Mouse (Mus musculus) G1E (cell line): ENCODE results near the gene Krt2. TPM values are rescaled to one million over a fixed set of nuclear protein-coding genes. Genes with fewer than 3 reads are reported as not detected.

Experiments used
- ATAC-seq: 2 replicates; pipeline ENCODE4 v1.8.0; 2016; ENCODE audit warnings: mild to moderate bottlenecking; ENCODE audit not compliant: insufficient number of reproducible peaks, poor library complexity, low FRiP score, severe bottlenecking; ENCODE audit errors: extremely low read depth
- DNase-seq: peaks from one replicate; pipeline ENCODE4 v3.0.0; 2012; ENCODE audit warnings: low spot score
- H3K27me3 ChIP-seq: 2 replicates; pipeline ENCODE4 v1.6.1; 2012; ENCODE audit warnings: mild to moderate bottlenecking, low read length, inconsistent platforms; ENCODE audit not compliant: insufficient read depth
- H3K36me3 ChIP-seq: replicated peaks from 2 replicates; pipeline ENCODE3; 2012; ENCODE audit warnings: mild to moderate bottlenecking, inconsistent platforms
- H3K4me1 ChIP-seq: 2 replicates; pipeline ENCODE4 v1.6.1; 2012; ENCODE audit warnings: low read depth, low read length, inconsistent platforms, mixed read lengths; ENCODE audit not compliant: insufficient read depth
- H3K4me3 ChIP-seq: 2 replicates; pipeline ENCODE4 v1.5.1; 2012; ENCODE audit warnings: low read depth, mild to moderate bottlenecking, inconsistent platforms, low read length, moderate library complexity, mixed read lengths
- H3K9me3 ChIP-seq: replicated peaks from 2 replicates; pipeline ENCODE4 v1.6.1; 2012; ENCODE audit warnings: inconsistent platforms
- CTCF ChIP-seq: IDR thresholded peaks from 2 replicates; pipeline ENCODE4 v1.5.1; 2012; ENCODE audit warnings: low read depth, low read length, inconsistent platforms, mixed read lengths
- GATA1 ChIP-seq: IDR thresholded peaks from 2 replicates; pipeline ENCODE4 v1.6.1; 2012; ENCODE audit warnings: borderline replicate concordance, low read length, inconsistent platforms, mixed read lengths
- GATA2 ChIP-seq: IDR thresholded peaks from 2 replicates; pipeline ENCODE4 v1.6.1; 2012; ENCODE audit warnings: low read depth, low read length, inconsistent platforms, borderline replicate concordance
- POLR2AphosphoS5 ChIP-seq: IDR thresholded peaks from 2 replicates; pipeline ENCODE4 v1.6.1; 2012; ENCODE audit warnings: low read depth, low read length, inconsistent platforms; ENCODE audit not compliant: insufficient replicate concordance
- TAL1 ChIP-seq: conservative IDR thresholded peaks from 2 replicates; pipeline ENCODE4 v1.6.1; 2012; ENCODE audit warnings: low read depth, low read length, inconsistent platforms, mixed read lengths
- polyA plus RNA-seq: library from polyadenylated mRNA; stranded (reverse); fragments of >175 nt; gene quantifications from 2 replicates; pipeline ENCODE4 v1.2.3, GENCODE M21; 2012
- total RNA-seq, 2 experiments: library from RNA; stranded (forward) in 1 of 2; stranded (reverse) in 1 of 2; fragments of 200-1000 nt in 1 of 2; fragments of >200 nt in 1 of 2; fragmentation: Nextera tagmentation in 1 of 2; gene quantifications; 2 replicates each; pipeline ENCODE4 v1.2.3; 2014 to 2017

Krt2 gene
- total and polyA plus RNA-seq, 3 experiments: not detected

GRCm38 (mm10) chr15:101833131-101833530, 15.2 kb upstream of the Krt2 start:
- TF ChIP-seq TAL1 (no peak), GATA2 (no peak), GATA1 (no peak), CTCF (no peak), POLR2AphosphoS5 (no peak)
- H3K4me1 ChIP-seq: no peaks in the 10 kb centered on the region
- DNase-seq (no peak), ATAC-seq (no peak)
- peaks cover 17% of the 10 kb centered on the region for H3K9me3 ChIP-seq
- H3K4me3 ChIP-seq: no peak overlapping the region
- H3K27me3 ChIP-seq: no peaks in the 10 kb centered on the region
- H3K36me3 ChIP-seq: no peaks in the 10 kb centered on the region

- H3K9me3 ChIP-seq: peaks cover 27% of the 10 kb centered on the region
- TF ChIP-seq POLR2AphosphoS5 (no peak), CTCF (no peak), GATA1 (no peak), GATA2 (no peak), TAL1 (no peak)
- no peak overlapping the region for H3K4me3 ChIP-seq
- DNase-seq (no peak), ATAC-seq (no peak)
- H3K27me3 ChIP-seq: no peaks in the 10 kb centered on the region
- H3K36me3 ChIP-seq: no peaks in the 10 kb centered on the region
- no peaks in the 10 kb centered on the region for H3K4me1 ChIP-seq
Measured at GRCm38 (mm10) chr15:101829441-101829840, 11.5 kb upstream of the Krt2 start.

- Histone ChIP-seq H3K4me3 (no peak overlapping the region), H3K36me3 (no peaks in the 10 kb centered on the region), H3K9me3 (peaks cover 24% of the 10 kb centered on the region), H3K27me3 (peaks cover 3% of the 10 kb centered on the region; the same call in 1 of the 2 replicates), H3K4me1 (no peaks in the 10 kb centered on the region)
- ATAC-seq (no peak), DNase-seq (no peak)
- TF ChIP-seq GATA2: no peak
- TF ChIP-seq GATA1: no peak
- no peak for TF ChIP-seq POLR2AphosphoS5
- TF ChIP-seq CTCF: no peak
- no peak for TF ChIP-seq TAL1
Measured at GRCm38 (mm10) chr15:101821786-101822185, 3.8 kb upstream of the Krt2 start.

- ATAC-seq (no peak), DNase-seq (no peak)
- Histone ChIP-seq H3K36me3 (no peaks in the 10 kb centered on the region), H3K27me3 (no peaks in the 10 kb centered on the region), H3K4me3 (no peak overlapping the region), H3K4me1 (no peaks in the 10 kb centered on the region), H3K9me3 (peaks cover 14% of the 10 kb centered on the region)
- TF ChIP-seq TAL1: no peak
- no peak for TF ChIP-seq GATA1
- no peak for TF ChIP-seq CTCF
- TF ChIP-seq POLR2AphosphoS5: no peak
- TF ChIP-seq GATA2: no peak
Measured at GRCm38 (mm10) chr15:101803052-101803822, 14.7 kb downstream of the Krt2 start.

GRCm38 (mm10) chr15:101802296-101802835, 15.6 kb downstream of the Krt2 start, which contains the start of gene Krt73:
Gene Krt73 (minus strand): TSS chr15:101802346.
- no peaks in the 10 kb centered on the region for H3K27me3 ChIP-seq
- H3K4me1 ChIP-seq: no peaks in the 10 kb centered on the region
- H3K9me3 ChIP-seq: peaks cover 19% of the 10 kb centered on the region
- H3K36me3 ChIP-seq: no peaks in the 10 kb centered on the region
- DNase-seq: no peak
- no peak for ATAC-seq
- no peak for TF ChIP-seq GATA1
- TF ChIP-seq TAL1: no peak
- TF ChIP-seq POLR2AphosphoS5: no peak
- TF ChIP-seq GATA2: no peak
- TF ChIP-seq CTCF: no peak
- no peak within 1 kb of the TSS for H3K4me3 ChIP-seq

- Histone ChIP-seq H3K9me3 (peaks cover 17% of the 10 kb centered on the region), H3K36me3 (no peaks in the 10 kb centered on the region), H3K4me1 (no peaks in the 10 kb centered on the region), H3K4me3 (no peak overlapping the region), H3K27me3 (no peaks in the 10 kb centered on the region; the same call in 1 of the 2 replicates)
- TF ChIP-seq CTCF: no peak
- no peak for TF ChIP-seq GATA1
- no peak for TF ChIP-seq POLR2AphosphoS5
- no peak for TF ChIP-seq TAL1
- no peak for TF ChIP-seq GATA2
- ATAC-seq: no peak
- no peak for DNase-seq
Measured at GRCm38 (mm10) chr15:101790867-101791266, 27.1 kb downstream of the Krt2 start.

- H3K36me3 ChIP-seq: no peaks in the 10 kb centered on the region
- peaks cover 13% of the 10 kb centered on the region for H3K9me3 ChIP-seq
- DNase-seq (no peak), ATAC-seq (no peak)
- TF ChIP-seq TAL1 (no peak), GATA1 (no peak), GATA2 (no peak), POLR2AphosphoS5 (no peak), CTCF (no peak)
- H3K4me1 ChIP-seq: no peaks in the 10 kb centered on the region
- no peak within 1 kb of the TSS; the same call in 1 of the 2 replicates for H3K4me3 ChIP-seq
- no peaks in the 10 kb centered on the region for H3K27me3 ChIP-seq
Measured at GRCm38 (mm10) chr15:101786360-101786759, 31.6 kb downstream of the Krt2 start, which contains the start of gene Krt72. Gene Krt72 (minus strand): TSS chr15:101786460.
